Mouse (Mus musculus): Measurements from ENCODE around the gene Mgmt. TPM values are rescaled to one million over a fixed set of nuclear protein-coding genes. Genes with fewer than 3 reads are reported as not detected.

The Mgmt gene
- total and polyA plus RNA-seq, 2 experiments from 2014 or later: 5.4 to 6.4 TPM

- H3K27ac ChIP-seq (ENCODE audit: low read depth): no peak overlapping the region
- no peak overlapping the region for H3K4me3 ChIP-seq (ENCODE audit: low read depth, low read length)
- H3K9me3 ChIP-seq (replicated peaks; ENCODE audit: control insufficient read depth, low read length): no peaks in the 10 kb centered on the region
- 70% methylated on average over 8 of the region's 8 CpGs for WGBS
- DNase-seq (ENCODE audit: low spot score): no peak
- TF ChIP-seq CTCF (IDR thresholded peaks at IDR 0.05; ENCODE audit: low read depth) (no peak), EP300 (IDR thresholded peaks at IDR 0.05; ENCODE audit: low read depth) (no peak)
- H3K4me1 ChIP-seq (ENCODE audit: control insufficient read depth, insufficient read depth): peaks cover 10% of the 10 kb centered on the region; the same call in 1 of the 2 replicates
- no peak overlapping the region for H3K9ac ChIP-seq (replicated peaks; ENCODE audit: low read depth, low read length)
- ATAC-seq (ENCODE audit: insufficient read depth, low read depth): no peak
- H3K27me3 ChIP-seq (ENCODE audit: control insufficient read depth, insufficient read depth, low read length): 0 out of 2 replicates have a peak, but pooled peaks cover 4% of the 10 kb centered on the region
- H3K4me2 ChIP-seq (ENCODE audit: low read depth, low read length): no peak overlapping the region
- H3K36me3 ChIP-seq (replicated peaks; ENCODE audit: control insufficient read depth, insufficient read depth, low read length): no peaks in the 10 kb centered on the region
These were observed 45.7 kb upstream of the Mgmt start for GRCm38 (mm10) chr7:136848761-136849160.

GRCm38 (mm10) chr7:136849811-136850210 is 44.6 kb upstream of the Mgmt start:
- WGBS: 73% methylated on average over 3 of the region's 3 CpGs
- no peaks in the 10 kb centered on the region for H3K36me3 ChIP-seq (replicated peaks; ENCODE audit: control insufficient read depth, insufficient read depth, low read length)
- DNase-seq (ENCODE audit: low spot score) (no peak), ATAC-seq (ENCODE audit: insufficient read depth, low read depth) (no peak)
- peaks cover 9% of the 10 kb centered on the region; the same call in 1 of the 2 replicates for H3K4me1 ChIP-seq (ENCODE audit: control insufficient read depth, insufficient read depth)
- no peak overlapping the region for H3K9ac ChIP-seq (replicated peaks; ENCODE audit: low read depth, low read length)
- H3K4me3 ChIP-seq (ENCODE audit: low read depth, low read length): no peak overlapping the region
- H3K4me2 ChIP-seq (ENCODE audit: low read depth, low read length): no peak overlapping the region
- H3K9me3 ChIP-seq (replicated peaks; ENCODE audit: control insufficient read depth, low read length): no peaks in the 10 kb centered on the region
- H3K27ac ChIP-seq (ENCODE audit: low read depth): peak overlapping the region; percentile 63
- H3K27me3 ChIP-seq (ENCODE audit: control insufficient read depth, insufficient read depth, low read length): 0 out of 2 replicates have a peak, but pooled peaks cover 4% of the 10 kb centered on the region
- TF ChIP-seq CTCF (IDR thresholded peaks at IDR 0.05; ENCODE audit: low read depth) (no peak), EP300 (IDR thresholded peaks at IDR 0.05; ENCODE audit: low read depth) (no peak)

- 40% methylated on average over 5 of the region's 5 CpGs for WGBS
- DNase-seq (ENCODE audit: low spot score) (peak; percentile 49), ATAC-seq (ENCODE audit: insufficient read depth, low read depth) (peak; percentile 78)
- peak overlapping the region; percentile 63 for H3K27ac ChIP-seq (ENCODE audit: low read depth)
- H3K9ac ChIP-seq (replicated peaks; ENCODE audit: low read depth, low read length): no peak overlapping the region
- H3K36me3 ChIP-seq (replicated peaks; ENCODE audit: control insufficient read depth, insufficient read depth, low read length): no peaks in the 10 kb centered on the region
- H3K9me3 ChIP-seq (replicated peaks; ENCODE audit: control insufficient read depth, low read length): no peaks in the 10 kb centered on the region
- no peak for TF ChIP-seq EP300 (IDR thresholded peaks at IDR 0.05; ENCODE audit: low read depth)
- no peak for TF ChIP-seq CTCF (IDR thresholded peaks at IDR 0.05; ENCODE audit: low read depth)
- peaks cover 9% of the 10 kb centered on the region; the same call in 1 of the 2 replicates for H3K4me1 ChIP-seq (ENCODE audit: control insufficient read depth, insufficient read depth)
- H3K27me3 ChIP-seq (ENCODE audit: control insufficient read depth, insufficient read depth, low read length): 0 out of 2 replicates have a peak, but pooled peaks cover 4% of the 10 kb centered on the region
- no peak overlapping the region for H3K4me2 ChIP-seq (ENCODE audit: low read depth, low read length)
- no peak overlapping the region for H3K4me3 ChIP-seq (ENCODE audit: low read depth, low read length)
These were observed 44.1 kb upstream of the Mgmt start for GRCm38 (mm10) chr7:136850339-136850738.

- no peak overlapping the region for H3K9ac ChIP-seq (replicated peaks; ENCODE audit: low read depth, low read length)
- ATAC-seq (ENCODE audit: insufficient read depth, low read depth) (0 out of 2 replicates have a peak, but pooled peaks have one; percentile 16), DNase-seq (ENCODE audit: low spot score) (no peak)
- H3K4me3 ChIP-seq (ENCODE audit: low read depth, low read length): no peak overlapping the region
- H3K36me3 ChIP-seq (replicated peaks; ENCODE audit: control insufficient read depth, insufficient read depth, low read length): no peaks in the 10 kb centered on the region
- peak overlapping the region; percentile 54 for H3K27ac ChIP-seq (ENCODE audit: low read depth)
- H3K4me1 ChIP-seq (ENCODE audit: control insufficient read depth, insufficient read depth): peaks cover 9% of the 10 kb centered on the region; the same call in 1 of the 2 replicates
- 0 out of 2 replicates have a peak, but pooled peaks cover 4% of the 10 kb centered on the region for H3K27me3 ChIP-seq (ENCODE audit: control insufficient read depth, insufficient read depth, low read length)
- WGBS: 29% methylated on average over 8 of the region's 8 CpGs
- H3K9me3 ChIP-seq (replicated peaks; ENCODE audit: control insufficient read depth, low read length): no peaks in the 10 kb centered on the region
- no peak overlapping the region for H3K4me2 ChIP-seq (ENCODE audit: low read depth, low read length)
- TF ChIP-seq CTCF (IDR thresholded peaks at IDR 0.05; ENCODE audit: low read depth) (no peak), EP300 (IDR thresholded peaks at IDR 0.05; ENCODE audit: low read depth) (no peak)
These were observed 42.5 kb upstream of the Mgmt start for GRCm38 (mm10) chr7:136851946-136852345.

- peak overlapping the region; percentile 54 for H3K27ac ChIP-seq (ENCODE audit: low read depth)
- no peak overlapping the region for H3K4me3 ChIP-seq (ENCODE audit: low read depth, low read length)
- no peak overlapping the region for H3K4me2 ChIP-seq (ENCODE audit: low read depth, low read length)
- H3K9ac ChIP-seq (replicated peaks; ENCODE audit: low read depth, low read length): no peak overlapping the region
- WGBS: 54% methylated on average over 4 of the region's 4 CpGs
- DNase-seq (ENCODE audit: low spot score) (no peak), ATAC-seq (ENCODE audit: insufficient read depth, low read depth) (no peak)
- TF ChIP-seq CTCF (IDR thresholded peaks at IDR 0.05; ENCODE audit: low read depth): no peak
- peaks cover 9% of the 10 kb centered on the region; the same call in 1 of the 2 replicates for H3K4me1 ChIP-seq (ENCODE audit: control insufficient read depth, insufficient read depth)
- no peaks in the 10 kb centered on the region for H3K36me3 ChIP-seq (replicated peaks; ENCODE audit: control insufficient read depth, insufficient read depth, low read length)
- 0 out of 2 replicates have a peak, but pooled peaks cover 4% of the 10 kb centered on the region for H3K27me3 ChIP-seq (ENCODE audit: control insufficient read depth, insufficient read depth, low read length)
- no peaks in the 10 kb centered on the region for H3K9me3 ChIP-seq (replicated peaks; ENCODE audit: control insufficient read depth, low read length)
These were observed 41.7 kb upstream of the Mgmt start for GRCm38 (mm10) chr7:136852721-136853120.

Data from heart, postnatal 0 days (tissue).